Mouse (Mus musculus) myocyte (in vitro differentiated cells): ENCODE results near the gene Hist3h2ba. TPM values are rescaled to one million over a fixed set of nuclear protein-coding genes. Genes with fewer than 3 reads are reported as not detected.
A peak's percentile ranks its signal among the peaks of the same experiment; 100 is the strongest.

Experiments
- H3K27me3 ChIP-seq: one replicate; pipeline ENCODE4 v1.6.1; 2011; ENCODE audit not compliant: control insufficient read depth, insufficient read depth, insufficient read length
- H3K36me3 ChIP-seq: one replicate; pipeline ENCODE4 v1.6.1; 2011; ENCODE audit not compliant: control insufficient read depth, insufficient read depth
- H3K4me2 ChIP-seq: one replicate; pipeline ENCODE4 v1.6.1; 2011; ENCODE audit warnings: low read depth, control low read depth
- H3K4me3 ChIP-seq: one replicate; pipeline ENCODE4 v1.5.1; 2011; ENCODE audit warnings: mild to moderate bottlenecking, control low read depth, moderate library complexity
- H3K79me2 ChIP-seq: one replicate; pipeline ENCODE4 v1.6.1; 2011; ENCODE audit not compliant: control insufficient read depth, insufficient read depth
- H3ac ChIP-seq: one replicate; pipeline ENCODE4 v1.6.1; 2011; ENCODE audit not compliant: control insufficient read depth, insufficient read length
- CEBPB ChIP-seq: IDR thresholded peaks from 2 replicates; pipeline ENCODE4 v1.6.1; 2011; ENCODE audit warnings: mild to moderate bottlenecking, moderate library complexity; ENCODE audit not compliant: poor library complexity, insufficient read depth, severe bottlenecking
- E2F4 ChIP-seq: IDR thresholded peaks from one replicate; pipeline ENCODE4 v1.6.1; 2011; ENCODE audit warnings: mild to moderate bottlenecking, control low read depth, moderate library complexity; ENCODE audit not compliant: insufficient read depth
- MAX ChIP-seq: IDR thresholded peaks from one replicate; pipeline ENCODE4 v1.6.1; 2011; ENCODE audit warnings: low read depth, mild to moderate bottlenecking, control low read depth
- MYOD1 ChIP-seq, 3 experiments: IDR thresholded peaks; one replicate each; pipeline ENCODE4 v1.6.1; 2011; ENCODE audit warnings: control low read depth in 2 of 3, low read depth in 2 of 3, mild to moderate bottlenecking in 2 of 3, moderate library complexity in 1 of 3; ENCODE audit not compliant: insufficient read length in 2 of 3, control insufficient read depth in 1 of 3
- MYOG ChIP-seq, 3 experiments: IDR thresholded peaks; one replicate each; pipeline ENCODE4 v1.6.1; 2011; ENCODE audit warnings: control low read depth in 2 of 3, low read depth in 2 of 3, mild to moderate bottlenecking in 2 of 3; ENCODE audit not compliant: insufficient read length in 2 of 3, control insufficient read depth in 1 of 3, insufficient read depth in 1 of 3
- POLR2A ChIP-seq: IDR thresholded peaks from one replicate; pipeline ENCODE4 v1.6.1; 2011; ENCODE audit warnings: low read depth, mild to moderate bottlenecking, control low read depth, moderate library complexity; ENCODE audit not compliant: insufficient read length
- POLR2AphosphoS2 ChIP-seq: IDR thresholded peaks from one replicate; pipeline ENCODE4 v1.6.1; 2011; ENCODE audit warnings: low read depth, control low read depth; ENCODE audit not compliant: insufficient read length
- REST ChIP-seq: IDR thresholded peaks from one replicate; pipeline ENCODE4 v1.6.1; 2011; ENCODE audit warnings: mild to moderate bottlenecking, control low read depth, moderate library complexity; ENCODE audit not compliant: insufficient read depth, insufficient read length
- SRF ChIP-seq: IDR thresholded peaks from one replicate; pipeline ENCODE4 v1.6.1; 2011; ENCODE audit warnings: low read depth; ENCODE audit not compliant: control insufficient read depth, insufficient read length
- TCF12 ChIP-seq: IDR thresholded peaks from one replicate; pipeline ENCODE4 v1.6.1; 2011; ENCODE audit warnings: mild to moderate bottlenecking, control low read depth; ENCODE audit not compliant: poor library complexity, insufficient read depth, severe bottlenecking
- TCF3 ChIP-seq: IDR thresholded peaks from one replicate; pipeline ENCODE4 v1.6.1; 2011; ENCODE audit warnings: low read depth, control low read depth; ENCODE audit not compliant: insufficient read length
- USF1 ChIP-seq: IDR thresholded peaks from one replicate; pipeline ENCODE4 v1.6.1; 2011; ENCODE audit warnings: low read depth, mild to moderate bottlenecking, control low read depth, moderate library complexity
- polyA plus RNA-seq: library from polyadenylated mRNA; unstranded; fragments of >200 nt; fragmentation: generic; extraction: Trizol; gene quantifications from one replicate; pipeline ENCODE4 v1.2.1, GENCODE M21; 2012; ENCODE audit warnings: missing spikeins

The Hist3h2ba gene
- polyA plus RNA-seq, 1 experiment, result 0.88 TPM

DNA sequence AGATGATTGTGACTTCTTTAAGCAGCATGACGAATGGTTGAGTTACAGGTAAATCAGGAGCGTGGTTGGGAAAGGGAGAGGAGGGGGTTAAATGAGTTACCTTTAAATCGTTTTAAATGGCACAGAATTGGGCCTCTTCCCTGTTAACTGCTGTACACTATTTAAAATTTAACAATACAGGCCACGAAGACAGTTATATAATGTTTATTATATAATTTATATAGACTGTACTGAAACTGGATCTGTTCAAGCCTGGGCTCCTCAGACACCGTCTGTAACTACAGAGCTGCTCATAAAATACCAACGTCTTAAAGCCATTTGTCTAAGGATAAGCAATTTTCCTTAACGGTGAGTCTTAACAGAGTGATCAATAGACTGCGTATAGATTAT lies 7.1 kb downstream of the Hist3h2ba start:
- Histone ChIP-seq H3K4me3 (peak overlapping the region; percentile 89), H3K79me2 (peaks cover 19% of the 10 kb centered on the region), H3K4me2 (peak overlapping the region; percentile 86), H3ac (no peak overlapping the region), H3K27me3 (peaks cover 6% of the 10 kb centered on the region), H3K36me3 (peaks cover 9% of the 10 kb centered on the region)
- TF ChIP-seq MAX (no peak), MYOG (IDR thresholded peaks at IDR 0.05; ENCODE audit: control insufficient read depth in 1 of 3, insufficient read depth in 1 of 3, insufficient read length in 2 of 3, low read depth in 2 of 3) (no peak), TCF3 (no peak), E2F4 (no peak), POLR2A (no peak), TCF12 (no peak), USF1 (no peak), SRF (no peak), REST (no peak), CEBPB (no peak), MYOD1 (IDR thresholded peaks at IDR 0.05; ENCODE audit: control insufficient read depth in 1 of 3, insufficient read length in 2 of 3, low read depth in 2 of 3) (no peak), POLR2AphosphoS2 (no peak)

DNA sequence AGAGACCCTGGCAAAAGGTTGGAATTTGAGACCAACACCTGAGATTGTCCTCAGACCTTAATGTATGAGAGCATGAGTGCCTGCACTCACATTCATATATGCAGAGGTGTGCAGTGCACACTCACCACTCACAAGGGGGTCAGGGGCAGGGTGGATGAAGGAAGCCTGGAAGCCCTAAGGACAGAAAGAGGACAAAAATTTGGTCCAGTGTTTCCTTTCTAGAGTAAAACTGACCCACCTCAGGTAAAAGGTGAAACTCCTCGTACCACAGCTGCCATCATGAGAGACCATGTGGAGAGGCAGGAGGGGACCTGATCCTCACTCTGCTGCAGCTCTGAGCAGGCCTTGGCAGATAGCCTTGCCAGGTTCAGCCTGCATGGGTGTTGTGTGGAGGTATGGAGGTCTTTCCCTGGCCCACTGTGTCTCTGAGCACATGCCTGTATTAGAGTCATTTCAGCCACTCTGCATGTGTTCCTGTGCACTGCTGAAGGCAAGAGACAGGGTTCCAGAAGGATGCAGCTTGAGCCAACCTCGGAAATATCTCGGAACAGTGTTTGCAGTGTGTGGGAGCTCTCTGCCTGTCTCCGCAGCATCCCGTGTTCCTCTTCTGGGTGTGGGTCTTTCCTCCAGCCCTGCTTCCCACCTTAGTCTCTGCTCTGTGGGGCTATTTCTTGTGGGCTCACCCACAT lies 8.7 kb downstream of the Hist3h2ba start:
- no peak overlapping the region for H3ac ChIP-seq
- TF ChIP-seq POLR2A (peak; percentile 14), E2F4 (no peak), POLR2AphosphoS2 (peak; percentile 81), MYOD1 (IDR thresholded peaks at IDR 0.05; ENCODE audit: control insufficient read depth in 1 of 3, insufficient read length in 2 of 3, low read depth in 2 of 3) (no peak)
- peaks cover 9% of the 10 kb centered on the region for H3K36me3 ChIP-seq
- no peaks in the 10 kb centered on the region for H3K27me3 ChIP-seq
- peaks cover 19% of the 10 kb centered on the region for H3K79me2 ChIP-seq
- H3K4me3 ChIP-seq, result peak overlapping the region; percentile 89
- H3K4me2 ChIP-seq, result peak overlapping the region; percentile 86

DNA sequence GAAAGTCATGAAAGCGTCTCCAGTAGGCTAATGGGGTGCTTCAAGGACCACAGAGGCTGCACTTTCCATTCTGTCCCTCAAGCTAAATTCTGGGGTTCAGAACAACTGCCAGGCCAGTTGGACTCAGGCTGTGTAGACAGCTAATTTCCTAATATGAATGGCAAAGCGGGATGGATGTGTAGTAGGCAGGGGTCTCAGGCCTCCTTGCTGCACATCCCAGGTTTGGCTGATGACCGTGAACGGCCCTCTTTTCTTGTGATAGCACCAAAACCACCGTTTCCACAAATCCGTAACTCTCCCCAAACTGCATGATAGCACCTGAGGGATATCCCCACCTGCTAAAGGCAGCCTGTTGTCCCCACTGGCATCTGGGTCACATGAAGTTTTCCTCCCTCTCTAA lies 9.8 kb downstream of the Hist3h2ba start:
- TF ChIP-seq TCF12, result no peak
- TF ChIP-seq MYOD1 (IDR thresholded peaks at IDR 0.05; ENCODE audit: control insufficient read depth in 1 of 3, insufficient read length in 2 of 3, low read depth in 2 of 3), result no peak
- TF ChIP-seq POLR2AphosphoS2, result peak; percentile 54
- no peak for TF ChIP-seq USF1
- peak; percentile 25 for TF ChIP-seq POLR2A
- no peak for TF ChIP-seq E2F4
- no peak for TF ChIP-seq SRF
- no peak for TF ChIP-seq CEBPB
- Histone ChIP-seq H3ac (no peak overlapping the region), H3K36me3 (peaks cover 9% of the 10 kb centered on the region), H3K4me2 (no peak overlapping the region), H3K4me3 (no peak overlapping the region), H3K27me3 (no peaks in the 10 kb centered on the region), H3K79me2 (peaks cover 19% of the 10 kb centered on the region)

DNA sequence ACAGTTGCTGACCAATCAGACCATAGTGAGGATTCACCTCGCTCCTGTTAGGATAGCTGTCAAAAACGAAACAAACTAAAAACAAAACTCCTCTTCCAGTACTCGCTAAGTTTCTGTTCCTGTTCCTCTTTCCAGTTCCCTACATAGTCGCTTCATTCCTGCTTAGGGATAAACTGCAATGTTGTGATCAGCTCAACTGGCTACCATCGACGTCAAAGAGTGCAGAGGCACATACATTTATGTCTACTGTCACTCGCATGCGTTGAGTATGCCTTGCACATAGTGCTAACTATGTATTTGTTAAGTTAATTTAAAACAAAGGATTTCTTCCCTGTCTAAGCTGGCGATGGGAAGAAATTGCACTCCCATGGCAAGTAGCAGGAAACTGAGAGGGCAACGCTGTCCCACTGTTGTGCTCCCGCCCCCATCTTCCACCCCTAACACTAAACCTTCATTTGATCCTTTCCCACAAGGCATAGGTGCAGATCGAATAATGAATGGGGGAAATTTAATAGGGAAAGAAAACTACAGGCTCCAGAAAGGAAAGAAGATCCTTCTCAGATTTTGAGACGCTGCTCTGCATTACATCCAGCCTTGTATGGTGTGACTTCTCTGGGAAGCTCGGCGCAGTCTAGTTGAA lies 10.6 kb downstream of the Hist3h2ba start:
- Histone ChIP-seq H3K27me3 (no peaks in the 10 kb centered on the region), H3ac (no peak overlapping the region), H3K36me3 (peaks cover 9% of the 10 kb centered on the region), H3K4me2 (peak overlapping the region; percentile 57), H3K4me3 (no peak overlapping the region), H3K79me2 (peaks cover 19% of the 10 kb centered on the region)
- TF ChIP-seq MYOG (IDR thresholded peaks at IDR 0.05; ENCODE audit: control insufficient read depth in 1 of 3, insufficient read depth in 1 of 3, insufficient read length in 2 of 3, low read depth in 2 of 3) (no peak), POLR2AphosphoS2 (peak; percentile 51), REST (no peak), TCF3 (no peak)

DNA sequence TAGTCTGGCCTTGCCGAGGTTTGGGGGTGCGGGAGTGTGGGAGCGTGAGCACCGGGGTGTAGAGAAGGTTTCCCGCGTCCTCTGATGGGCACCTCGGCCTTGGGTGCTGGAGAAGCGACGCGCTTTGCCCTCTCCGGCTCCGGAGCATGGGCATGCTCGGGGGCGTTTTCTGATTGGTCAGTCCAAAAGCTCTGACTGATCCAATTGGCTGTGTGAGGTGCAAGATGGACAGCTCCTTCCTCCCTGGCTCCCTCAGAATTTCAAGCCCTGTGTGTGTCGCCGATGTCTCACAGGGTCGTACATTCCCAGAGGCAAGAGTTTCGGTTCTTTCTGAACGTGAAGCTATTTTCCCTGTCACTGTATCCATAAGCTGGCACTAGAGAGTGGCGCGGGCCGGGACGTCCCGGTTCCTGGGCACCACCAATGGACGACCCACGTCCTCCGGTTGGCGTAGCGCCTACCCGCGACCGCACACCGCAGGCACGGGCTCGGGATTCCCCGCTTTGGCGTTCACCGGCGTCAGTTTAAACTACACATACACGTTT lies 11.3 kb downstream of the Hist3h2ba start:
- H3K79me2 ChIP-seq, result peaks cover 19% of the 10 kb centered on the region
- H3K27me3 ChIP-seq, result no peaks in the 10 kb centered on the region
- H3ac ChIP-seq, result no peak overlapping the region
- peaks cover 9% of the 10 kb centered on the region for H3K36me3 ChIP-seq
- H3K4me3 ChIP-seq, result no peak overlapping the region
- peak overlapping the region; percentile 57 for H3K4me2 ChIP-seq
- TF ChIP-seq POLR2AphosphoS2 (peak; percentile 85), USF1 (no peak)
